Mouse (Mus musculus) CH12.LX (cell line): ENCODE data around the gene Pskh1. TPM values are rescaled to one million over a fixed set of nuclear protein-coding genes. Genes with fewer than 3 reads are reported as not detected.

Source experiments
- DNase-seq: peaks from one replicate; pipeline ENCODE4 v3.0.0-alpha.2; 2013; ENCODE audit errors: extremely low read depth
- H3K27ac ChIP-seq: 2 replicates; pipeline ENCODE4 v1.5.1; 2012; ENCODE audit warnings: low read depth, mild to moderate bottlenecking, control low read depth, moderate library complexity; ENCODE audit not compliant: insufficient read depth
- H3K27me3 ChIP-seq: replicated peaks from 2 replicates; pipeline ENCODE3; 2012; ENCODE audit warnings: inconsistent platforms
- H3K36me3 ChIP-seq, 2 experiments: replicated peaks in 1 of 2; 2 replicates each; pipeline versions ENCODE3 to v1.6.1; 2012; ENCODE audit warnings: inconsistent platforms in 1 of 2, low read length in 1 of 2, mild to moderate bottlenecking in 1 of 2, mixed read lengths in 1 of 2, moderate library complexity in 1 of 2; ENCODE audit not compliant: control insufficient read depth in 1 of 2, insufficient read depth in 1 of 2
- H3K4me1 ChIP-seq, 2 experiments: 2 replicates each; pipeline ENCODE4 v1.6.1; 2012; ENCODE audit warnings: inconsistent platforms in 1 of 2, moderate library complexity in 1 of 2; ENCODE audit not compliant: insufficient read depth in 2 of 2, control insufficient read depth in 1 of 2
- H3K4me2 ChIP-seq: 2 replicates; pipeline ENCODE4 v1.6.1; 2012; ENCODE audit warnings: low read depth, mild to moderate bottlenecking, control low read depth; ENCODE audit not compliant: poor library complexity, insufficient read depth, severe bottlenecking
- H3K4me3 ChIP-seq, 3 experiments: fragments of 150-350 bp in 1 of 3; sonication (generic) in 1 of 3; replicated peaks in 1 of 3; 2 replicates each; pipeline versions ENCODE3 to v1.5.1; 2011 to 2012; ENCODE audit warnings: low read depth in 2 of 3, low read length in 2 of 3, mild to moderate bottlenecking in 2 of 3, moderate library complexity in 2 of 3, control low read depth in 1 of 3, improper control_type of control experiment in 1 of 3, inconsistent platforms in 1 of 3, mixed read lengths in 1 of 3; ENCODE audit not compliant: poor library complexity in 1 of 3
- H3K79me2 ChIP-seq: replicated peaks from 2 replicates; pipeline ENCODE4 v1.6.1; 2012; ENCODE audit warnings: mild to moderate bottlenecking, moderate library complexity; ENCODE audit not compliant: control insufficient read depth, poor library complexity, insufficient read depth, severe bottlenecking; ENCODE audit errors: extremely low read depth
- H3K9ac ChIP-seq: 2 replicates; pipeline ENCODE4 v1.6.1; 2012; ENCODE audit warnings: low read depth, mild to moderate bottlenecking, control low read depth, moderate library complexity; ENCODE audit not compliant: insufficient read depth
- H3K9me3 ChIP-seq: replicated peaks from 2 replicates; pipeline ENCODE3; 2012; ENCODE audit warnings: low read length, inconsistent platforms, mixed read lengths
- BHLHE40 ChIP-seq: IDR thresholded peaks from 2 replicates; pipeline ENCODE4 v1.6.1; 2011; ENCODE audit warnings: mild to moderate bottlenecking, low read depth, low read length, improper control_type of control experiment
- CHD2 ChIP-seq: IDR thresholded peaks from 2 replicates; pipeline ENCODE4 v1.6.1; 2011; ENCODE audit warnings: low read length, improper control_type of control experiment
- CTCF ChIP-seq, 2 experiments: IDR thresholded peaks in 1 of 2; conservative IDR thresholded peaks in 1 of 2; 2 replicates each; pipeline ENCODE4 v1.5.1; 2011 to 2012; ENCODE audit warnings: low read depth in 2 of 2, low read length in 2 of 2, improper control_type of control experiment in 1 of 2, inconsistent platforms in 1 of 2, mild to moderate bottlenecking in 1 of 2, moderate library complexity in 1 of 2
- HCFC1 ChIP-seq: IDR thresholded peaks from 2 replicates; pipeline ENCODE4 v1.6.1; 2012; ENCODE audit warnings: low read depth, mild to moderate bottlenecking, inconsistent platforms, low read length, improper control_type of control experiment
- JUN ChIP-seq: IDR thresholded peaks from 2 replicates; pipeline ENCODE4 v1.6.1; 2011; ENCODE audit warnings: low read depth, mild to moderate bottlenecking, low read length, improper control_type of control experiment, moderate library complexity; ENCODE audit not compliant: insufficient read depth
- MAX ChIP-seq: IDR thresholded peaks from 2 replicates; pipeline ENCODE4 v1.6.1; 2011; ENCODE audit warnings: low read length, improper control_type of control experiment
- MAZ ChIP-seq: IDR thresholded peaks from 2 replicates; pipeline ENCODE4 v1.6.1; 2012; ENCODE audit warnings: low read depth, mild to moderate bottlenecking, inconsistent platforms, low read length, improper control_type of control experiment, moderate library complexity
- MEF2A ChIP-seq: IDR thresholded peaks from 2 replicates; pipeline ENCODE4 v1.6.1; 2014; ENCODE audit warnings: low read depth, mild to moderate bottlenecking, inconsistent platforms, low read length, improper control_type of control experiment, borderline replicate concordance
- MYC ChIP-seq: IDR thresholded peaks from 2 replicates; pipeline ENCODE4 v1.6.1; 2011; ENCODE audit warnings: low read depth, mild to moderate bottlenecking, improper control_type of control experiment, low read length
- NELFE ChIP-seq: IDR thresholded peaks from 2 replicates; pipeline ENCODE4 v1.6.1; 2011; ENCODE audit warnings: low read depth, low read length, improper control_type of control experiment
- POLR2A ChIP-seq: IDR thresholded peaks from 2 replicates; pipeline ENCODE4 v1.6.1; 2011; ENCODE audit warnings: low read depth, mild to moderate bottlenecking, improper control_type of control experiment, low read length
- POLR2AphosphoS2 ChIP-seq: IDR thresholded peaks from 2 replicates; pipeline ENCODE4 v1.6.1; 2011; ENCODE audit warnings: low read depth, low read length, improper control_type of control experiment
- RAD21 ChIP-seq: IDR thresholded peaks from 2 replicates; pipeline ENCODE4 v1.6.1; 2011; ENCODE audit warnings: low read depth, mild to moderate bottlenecking, low read length, improper control_type of control experiment, moderate library complexity
- RCOR1 ChIP-seq: conservative IDR thresholded peaks from 2 replicates; pipeline ENCODE4 v1.6.1; 2012; ENCODE audit warnings: low read depth, mild to moderate bottlenecking, inconsistent platforms, low read length, improper control_type of control experiment
- SMC3 ChIP-seq: IDR thresholded peaks from 2 replicates; pipeline ENCODE4 v1.6.1; 2011; ENCODE audit warnings: low read depth, low read length, improper control_type of control experiment
- ZC3H11A ChIP-seq: IDR thresholded peaks from 2 replicates; pipeline ENCODE4 v1.6.1; 2012; ENCODE audit warnings: low read depth, mild to moderate bottlenecking, inconsistent platforms, low read length, improper control_type of control experiment
- dilution Hi-C: fragments of 300-500 bp; cut with MboI; formaldehyde crosslinking; loops from 2 replicates; pipeline ENCODE4 v1.14.3; 2020; ENCODE audit warnings: low sequenced_read_pairs; ENCODE audit not compliant: extremely low pct_unique_long_range_greater_than_20kb, extremely low pct_ligation_motif_present
- in situ Hi-C: fragments of 300-500 bp; cut with MboI; formaldehyde crosslinking; loops from 3 replicates; pipeline ENCODE4 v1.14.3; 2019; ENCODE audit warnings: low sequenced_read_pairs, low pct_ligation_motif_present, low pct_unique_long_range_greater_than_20kb, mixed read lengths
- polyA plus RNA-seq: library from polyadenylated mRNA; unstranded; fragments of >175 nt; gene quantifications from 2 replicates; pipeline ENCODE4 v1.2.1, GENCODE M21; 2012; ENCODE audit warnings: low read depth; ENCODE audit not compliant: insufficient read length
- total RNA-seq, 2 experiments: library from RNA; depleted of rRNA; stranded (reverse); fragments of 300-350 nt in 1 of 2; fragments of >200 nt in 1 of 2; gene quantifications; 2 replicates each; pipeline ENCODE4 v1.2.3; 2012 to 2014

The Pskh1 gene
- total and polyA plus RNA-seq, 3 experiments, result 11.0 to 12.9 (median 12.3) TPM

DNA sequence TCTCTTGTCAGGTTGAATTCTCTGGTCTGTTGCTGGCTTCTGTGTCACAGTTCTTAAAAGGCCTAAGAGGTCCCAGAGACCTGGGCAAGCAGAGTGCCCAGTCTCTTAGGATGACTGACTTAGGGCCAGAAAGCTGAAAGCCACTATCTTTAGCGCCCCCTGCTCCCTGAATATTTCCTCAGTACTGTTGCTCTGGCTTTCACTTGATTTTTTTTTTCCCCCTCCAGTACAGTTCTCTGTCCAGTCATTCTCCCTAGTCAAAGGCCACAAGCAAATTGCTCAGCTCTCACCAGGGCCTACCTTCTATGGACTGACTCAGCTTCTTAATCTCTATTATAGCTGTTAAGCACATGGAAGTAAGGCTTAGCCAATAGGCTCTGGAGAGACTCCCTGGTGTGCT, 38.3 kb upstream of the Pskh1 start (continued):
- TF ChIP-seq NELFE, result no peak
- TF ChIP-seq ZC3H11A, result no peak
- TF ChIP-seq CHD2, result no peak
- no peak for TF ChIP-seq MEF2A

DNA sequence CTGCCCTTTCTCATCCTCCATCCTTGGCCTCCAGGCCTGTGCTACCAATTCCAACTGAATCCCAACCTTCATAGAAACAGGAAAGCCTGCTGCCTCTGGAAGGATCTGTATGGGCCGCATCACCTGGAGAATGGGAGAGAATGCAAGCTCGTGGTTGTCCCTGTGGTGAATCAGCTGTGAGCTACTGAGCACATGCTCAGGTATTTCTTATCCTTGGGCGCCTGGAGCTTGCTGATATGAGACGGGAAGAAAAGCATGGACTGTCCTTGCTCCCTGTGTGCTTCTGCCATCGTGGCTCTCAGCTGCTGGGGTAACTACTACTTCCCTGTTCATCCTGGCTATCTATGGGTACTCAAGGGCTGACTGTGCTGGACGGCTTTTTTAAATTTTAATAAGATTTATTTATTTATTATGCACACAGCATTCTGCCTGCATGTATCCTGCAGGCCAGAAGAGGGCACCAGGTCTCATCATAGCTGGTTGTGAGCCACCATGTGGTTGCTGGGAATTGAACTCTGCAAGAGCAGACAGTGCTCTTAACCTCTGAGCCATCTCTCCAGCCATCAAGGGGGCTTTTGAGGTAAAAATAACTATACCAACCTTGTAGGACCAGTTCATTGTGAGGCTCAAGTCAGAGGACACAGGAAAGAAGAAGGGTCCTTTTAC, 33.7 kb upstream of the Pskh1 start:
- TF ChIP-seq MAZ, result no peak
- TF ChIP-seq SMC3, result peak; percentile 33
- TF ChIP-seq NELFE, result no peak
- TF ChIP-seq HCFC1, result no peak
- peak; percentile 22 to 73; a peak in 2 of 4 replicates for TF ChIP-seq CTCF (conservative IDR thresholded peaks at IDR 0.05 in 1 of 2, IDR thresholded peaks at IDR 0.05 in 1 of 2; ENCODE audit: low read depth in 2 of 2, low read length in 2 of 2)
- peak; percentile 40; the same call in 1 of the 2 replicates for TF ChIP-seq MYC
- TF ChIP-seq, all 38 proteins: peak for 3
- H3K4me3 ChIP-seq, result no peak overlapping the region
- in situ Hi-C loops (no loop called here), dilution Hi-C loops (no loop called here)
- H3K27me3 ChIP-seq, result no peaks in the 10 kb centered on the region
- DNase-seq, result peak; percentile 32
- H3K9ac ChIP-seq, result no peak overlapping the region
- peaks cover 39 to 82% of the 10 kb centered on the region in 2 experiments for H3K36me3 ChIP-seq
- peaks cover 95% of the 10 kb centered on the region for H3K79me2 ChIP-seq
- H3K27ac ChIP-seq, result no peak overlapping the region
- no peak overlapping the region for H3K4me2 ChIP-seq
- no peaks in the 10 kb centered on the region for H3K9me3 ChIP-seq
- H3K4me1 ChIP-seq, result peaks cover 4 to 38% of the 10 kb centered on the region in 2 experiments; a peak in 2 of 4 replicates

DNA sequence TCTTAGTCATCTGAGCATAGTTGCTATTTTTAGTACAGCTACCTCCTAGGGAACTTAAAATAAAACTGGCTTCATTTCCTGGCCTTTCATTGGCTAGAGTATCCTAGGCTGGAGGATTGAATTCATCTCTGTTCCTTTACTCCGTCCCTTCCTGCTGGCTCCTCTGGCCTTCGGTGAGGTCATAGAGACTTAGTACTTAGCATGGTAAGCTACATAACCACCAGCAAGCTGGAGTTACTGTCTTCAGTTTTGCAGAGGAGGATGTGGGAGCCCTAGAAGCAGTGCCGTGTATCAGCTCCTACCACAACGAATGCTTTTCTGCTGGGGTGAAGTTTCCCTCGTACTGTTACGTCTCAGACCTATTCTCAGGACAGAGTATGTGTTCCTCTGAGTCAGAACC, 25.9 kb upstream of the Pskh1 start:
- peak overlapping the region; percentile 41 for H3K27ac ChIP-seq
- H3K9ac ChIP-seq, result no peak overlapping the region
- no peaks in the 10 kb centered on the region for H3K27me3 ChIP-seq
- TF ChIP-seq JUN (no peak), POLR2AphosphoS2 (no peak), RCOR1 (no peak), RAD21 (no peak), BHLHE40 (no peak), HCFC1 (no peak), NELFE (no peak), MAX (no peak), POLR2A (no peak)
- dilution Hi-C loops, result no loop called here
- peak; percentile 27 for DNase-seq
- H3K4me3 ChIP-seq, result no peak overlapping the region
- H3K79me2 ChIP-seq, result peaks cover 55% of the 10 kb centered on the region
- H3K4me1 ChIP-seq, result peaks cover 8 to 31% of the 10 kb centered on the region in 2 experiments; a peak in 3 of 4 replicates
- in situ Hi-C loops, result no loop called here
- no peaks in the 10 kb centered on the region for H3K9me3 ChIP-seq
- peaks cover 56 to 91% of the 10 kb centered on the region in 2 experiments for H3K36me3 ChIP-seq
- no peak overlapping the region for H3K4me2 ChIP-seq
